Mouse (Mus musculus) MEL (cell line): ENCODE measurements around the gene Xkr8. TPM values are rescaled to one million over a fixed set of nuclear protein-coding genes. Genes with fewer than 3 reads are reported as not detected.
"Not testable (repeated sequence)": the region's sequence is repeated elsewhere in the genome, so short reads cannot be mapped to it uniquely, and the experiment has no call there.

Experiments
- DNase-seq: peaks from one replicate; pipeline ENCODE4 v3.0.0; 2011; ENCODE audit warnings: low read depth, low spot score
- H3K27ac ChIP-seq: 2 replicates; pipeline ENCODE4 v1.5.1; 2012; ENCODE audit warnings: low read depth, mild to moderate bottlenecking, control low read depth, low read length, moderate library complexity; ENCODE audit not compliant: control insufficient read depth
- H3K27me3 ChIP-seq, 2 experiments: fragments of 150-350 bp in 1 of 2; sonication (generic) in 1 of 2; 2 replicates each; pipeline ENCODE4 v1.6.1; 2012; ENCODE audit warnings: low read length in 2 of 2, mild to moderate bottlenecking in 2 of 2, improper control_type of control experiment in 1 of 2, moderate library complexity in 1 of 2; ENCODE audit not compliant: insufficient read depth in 2 of 2, control insufficient read depth in 1 of 2
- H3K36me3 ChIP-seq, 2 experiments: 2 replicates each; pipeline ENCODE4 v1.6.1; 2012 to 2014; ENCODE audit warnings: low read length in 2 of 2, improper control_type of control experiment in 1 of 2, inconsistent platforms in 1 of 2, mild to moderate bottlenecking in 1 of 2; ENCODE audit not compliant: insufficient read depth in 2 of 2, control insufficient read depth in 1 of 2
- H3K4me1 ChIP-seq, 2 experiments: fragments of 150-350 bp in 1 of 2; sonication (generic) in 1 of 2; 2 replicates each; pipeline ENCODE4 v1.6.1; 2012; ENCODE audit warnings: low read length in 2 of 2, improper control_type of control experiment in 1 of 2, mild to moderate bottlenecking in 1 of 2; ENCODE audit not compliant: insufficient read depth in 2 of 2, control insufficient read depth in 1 of 2
- H3K4me3 ChIP-seq, 2 experiments: fragments of 150-350 bp in 1 of 2; sonication (generic) in 1 of 2; 2 replicates each; pipeline ENCODE4 v1.5.1; 2012; ENCODE audit warnings: low read depth in 2 of 2, low read length in 2 of 2, mild to moderate bottlenecking in 2 of 2, moderate library complexity in 2 of 2, control low read depth in 1 of 2, improper control_type of control experiment in 1 of 2; ENCODE audit not compliant: control insufficient read depth in 1 of 2, insufficient read depth in 1 of 2
- H3K79me2 ChIP-seq: 2 replicates; pipeline ENCODE4 v1.6.1; 2012; ENCODE audit warnings: mild to moderate bottlenecking, low read length, moderate library complexity; ENCODE audit not compliant: control insufficient read depth, poor library complexity, insufficient read depth
- H3K9ac ChIP-seq: 2 replicates; pipeline ENCODE4 v1.6.1; 2012; ENCODE audit warnings: low read depth, mild to moderate bottlenecking, control low read depth, low read length, moderate library complexity; ENCODE audit not compliant: control insufficient read depth, poor library complexity, severe bottlenecking
- H3K9me3 ChIP-seq: fragments of 150-350 bp; sonication (generic); replicated peaks from 2 replicates; pipeline ENCODE4 v1.6.1; 2012; ENCODE audit warnings: mild to moderate bottlenecking, low read length, improper control_type of control experiment, moderate library complexity; ENCODE audit not compliant: insufficient read depth
- CHD1 ChIP-seq: IDR thresholded peaks from 2 replicates; pipeline ENCODE4 v1.6.1; 2012; ENCODE audit warnings: low read depth, mild to moderate bottlenecking, inconsistent platforms, low read length, improper control_type of control experiment
- CHD2 ChIP-seq: IDR thresholded peaks from 2 replicates; pipeline ENCODE4 v1.6.1; 2011; ENCODE audit warnings: low read length, improper control_type of control experiment
- CTCF ChIP-seq, 3 experiments: IDR thresholded peaks in 2 of 3; conservative IDR thresholded peaks in 1 of 3; 2 replicates each; pipeline ENCODE4 v1.5.1; 2011 to 2012; ENCODE audit warnings: low read length in 3 of 3, low read depth in 2 of 3, mild to moderate bottlenecking in 2 of 3, improper control_type of control experiment in 1 of 3, inconsistent platforms in 1 of 3, mixed read lengths in 1 of 3, moderate library complexity in 1 of 3; ENCODE audit not compliant: control insufficient read depth in 1 of 3, insufficient read depth in 1 of 3, poor library complexity in 1 of 3, severe bottlenecking in 1 of 3
- ELF1 ChIP-seq: IDR thresholded peaks from 2 replicates; pipeline ENCODE4 v1.6.1; 2014; ENCODE audit warnings: low read depth, mild to moderate bottlenecking, inconsistent platforms, low read length, improper control_type of control experiment, moderate library complexity
- GABPA ChIP-seq: IDR thresholded peaks from 2 replicates; pipeline ENCODE4 v1.6.1; 2012; ENCODE audit warnings: low read depth, mild to moderate bottlenecking, inconsistent platforms, low read length, improper control_type of control experiment, moderate library complexity
- HCFC1 ChIP-seq: IDR thresholded peaks from 2 replicates; pipeline ENCODE4 v1.6.1; 2012; ENCODE audit warnings: low read depth, mild to moderate bottlenecking, inconsistent platforms, low read length, improper control_type of control experiment, moderate library complexity
- MAFK ChIP-seq: IDR thresholded peaks from 2 replicates; pipeline ENCODE4 v1.6.1; 2011; ENCODE audit warnings: low read depth, mild to moderate bottlenecking, low read length, improper control_type of control experiment, borderline replicate concordance
- MEF2A ChIP-seq: IDR thresholded peaks from 2 replicates; pipeline ENCODE4 v1.6.1; 2014; ENCODE audit warnings: low read depth, mild to moderate bottlenecking, inconsistent platforms, low read length, improper control_type of control experiment; ENCODE audit not compliant: poor library complexity, insufficient replicate concordance, severe bottlenecking; ENCODE audit errors: extremely low read depth
- NRF1 ChIP-seq: IDR thresholded peaks from 2 replicates; pipeline ENCODE4 v1.6.1; 2014; ENCODE audit warnings: low read depth, mild to moderate bottlenecking, inconsistent platforms, low read length, improper control_type of control experiment, moderate library complexity; ENCODE audit not compliant: poor library complexity, insufficient read depth, severe bottlenecking
- RAD21 ChIP-seq: IDR thresholded peaks from 2 replicates; pipeline ENCODE4 v1.6.1; 2011; ENCODE audit warnings: mild to moderate bottlenecking, low read depth, low read length, improper control_type of control experiment
- SMC3 ChIP-seq: IDR thresholded peaks from 2 replicates; pipeline ENCODE4 v1.6.1; 2011; ENCODE audit warnings: low read depth, low read length, improper control_type of control experiment
- TBP ChIP-seq: IDR thresholded peaks from 2 replicates; pipeline ENCODE4 v1.8.0; 2011; ENCODE audit warnings: low read depth, low read length, improper control_type of control experiment
- ZKSCAN1 ChIP-seq: IDR thresholded peaks from 2 replicates; pipeline ENCODE4 v1.6.1; 2012; ENCODE audit warnings: low read depth, mild to moderate bottlenecking, inconsistent platforms, low read length, improper control_type of control experiment, moderate library complexity
- polyA plus RNA-seq, 2 experiments: library from polyadenylated mRNA; stranded (reverse) in 1 of 2; unstranded in 1 of 2; fragments of >175 nt in 1 of 2; fragments of >200 nt in 1 of 2; gene quantifications; 2 replicates each; pipeline versions ENCODE4 v1.2.1 to v1.2.4; 2012; ENCODE audit warnings: low replicate concordance in 2 of 2, low read depth in 1 of 2; ENCODE audit not compliant: insufficient read length in 2 of 2, insufficient read depth in 1 of 2, missing spikeins in 1 of 2
- total RNA-seq: library from RNA; depleted of rRNA; stranded (reverse); fragments of 300-350 nt; gene quantifications from 2 replicates; pipeline ENCODE4 v1.2.3, GENCODE M21; 2012

Gene Xkr8
- total and polyA plus RNA-seq, 3 experiments = 2.8 to 3.9 TPM; not detected in 1

DNA sequence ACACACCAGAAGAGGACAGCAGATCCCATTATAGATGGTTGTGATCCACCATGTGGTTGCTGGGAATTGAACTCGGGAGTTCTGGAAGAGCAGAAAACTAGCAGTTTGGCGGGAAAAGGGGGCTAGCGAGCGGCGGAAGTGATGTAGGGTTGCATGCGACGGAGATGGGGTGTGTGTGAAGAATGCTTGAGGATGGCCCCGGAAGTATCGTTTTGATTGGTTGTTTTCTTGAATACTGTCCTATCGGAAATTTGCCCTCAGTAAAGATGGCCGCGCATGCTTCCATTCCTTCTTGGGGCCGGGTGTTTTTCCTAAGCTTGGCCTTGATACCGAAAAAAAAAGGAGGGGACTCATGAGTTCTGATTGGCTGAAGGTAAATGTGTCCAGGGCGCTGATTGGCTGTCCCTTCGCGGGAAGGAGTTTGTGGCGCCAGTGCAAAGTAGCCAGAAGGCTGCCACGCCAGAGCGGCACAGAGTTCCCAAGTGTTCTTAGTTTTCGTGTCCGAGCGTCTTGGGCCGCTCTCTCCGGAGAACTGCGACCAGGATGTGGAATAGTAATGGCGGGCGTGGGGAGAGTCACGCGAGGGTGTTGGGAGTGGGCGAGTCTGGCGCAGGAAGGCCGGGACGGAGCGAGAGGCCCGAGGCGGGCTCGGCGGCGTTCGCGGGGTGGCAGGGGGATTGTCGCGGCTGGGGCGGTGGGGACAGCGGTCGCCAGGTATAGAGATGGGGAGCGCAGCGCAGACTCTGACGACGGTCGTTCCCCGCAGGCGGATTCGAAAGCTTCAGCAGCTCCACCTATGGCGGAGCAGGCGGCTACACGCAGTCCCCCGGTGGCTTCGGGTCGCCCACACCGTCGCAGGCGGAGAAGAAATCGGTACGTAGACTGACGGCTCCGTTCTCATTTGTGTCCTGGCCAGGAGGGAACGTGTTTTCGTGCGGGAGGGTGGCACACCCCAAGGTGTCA lies 35.8 kb upstream of the Xkr8 start, which contains the start of gene Rpa2 (continued):
- TF ChIP-seq HCFC1 (peak; percentile 97), CHD1 (no peak), CTCF (IDR thresholded peaks at IDR 0.05 in 2 of 3, conservative IDR thresholded peaks at IDR 0.05 in 1 of 3; ENCODE audit: control insufficient read depth in 1 of 3, insufficient read depth in 1 of 3, low read depth in 2 of 3, low read length in 3 of 3, poor library complexity in 1 of 3, severe bottlenecking in 1 of 3) (no peak), ELF1 (peak; percentile 94)
- TF ChIP-seq, all 39 proteins: peak for 16

DNA sequence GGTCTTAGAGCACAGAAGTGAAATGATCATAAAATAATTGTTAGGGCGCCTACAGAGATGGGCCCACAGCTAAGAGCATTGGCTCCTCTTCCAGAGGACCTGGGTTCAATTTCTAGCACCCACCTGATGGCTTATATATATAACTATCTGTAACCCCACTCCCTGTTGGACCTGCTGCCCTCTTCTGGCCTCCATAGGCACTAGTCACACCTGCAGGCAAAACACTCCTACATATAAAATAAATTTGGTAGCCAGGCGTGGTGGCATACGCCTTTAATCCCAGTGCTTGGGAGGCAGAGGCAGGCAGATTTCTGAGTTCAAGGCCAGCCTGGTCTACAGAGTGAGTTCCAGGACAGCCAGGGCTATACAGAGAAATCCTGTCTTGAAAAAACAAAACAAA lies 30.8 kb upstream of the Xkr8 start:
- not testable (repeated sequence) for H3K27ac ChIP-seq, H3K27me3 ChIP-seq, H3K9ac ChIP-seq, DNase-seq, H3K9me3 ChIP-seq, H3K4me1 ChIP-seq, H3K4me3 ChIP-seq, H3K36me3 ChIP-seq, H3K79me2 ChIP-seq
- peak in 2 of 3 experiments; percentile 34 to 49; a peak in 4 of 6 replicates for TF ChIP-seq CTCF (IDR thresholded peaks at IDR 0.05 in 2 of 3, conservative IDR thresholded peaks at IDR 0.05 in 1 of 3; ENCODE audit: control insufficient read depth in 1 of 3, insufficient read depth in 1 of 3, low read depth in 2 of 3, low read length in 3 of 3, poor library complexity in 1 of 3, severe bottlenecking in 1 of 3)
- TF ChIP-seq SMC3 = peak; percentile 35
- TF ChIP-seq RAD21 = peak; percentile 11; the same call in 1 of the 2 replicates
- TF ChIP-seq, all 39 proteins: peak for 3; not testable (repeated sequence) for 36

DNA sequence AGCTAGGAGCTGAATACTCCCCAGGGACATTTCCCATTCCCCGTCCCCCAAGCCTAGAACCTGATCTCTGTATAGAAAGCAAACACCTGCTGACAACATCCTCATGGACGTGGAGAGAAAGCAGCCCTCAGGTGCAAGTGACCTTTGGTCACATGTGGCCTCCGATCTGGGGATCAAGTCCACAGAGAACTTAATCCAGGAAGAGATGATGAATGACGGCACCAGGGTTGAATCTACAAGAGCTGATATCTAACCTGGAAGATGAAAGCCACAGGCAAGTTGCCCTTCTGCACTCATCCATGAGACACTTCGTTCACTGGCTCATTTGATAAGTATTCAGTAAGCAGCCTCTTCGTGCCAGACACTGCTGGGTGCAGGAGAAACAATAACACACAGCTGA lies 30.3 kb upstream of the Xkr8 start:
- Histone ChIP-seq H3K27ac (no peak overlapping the region), H3K4me1 (peaks cover 0 to 4% of the 10 kb centered on the region in 2 experiments; a peak in 1 of 4 replicates), H3K79me2 (no peaks in the 10 kb centered on the region), H3K9ac (no peak overlapping the region), H3K9me3 (no peaks in the 10 kb centered on the region), H3K4me3 (no peak overlapping the region), H3K27me3 (peaks cover 3 to 4% of the 10 kb centered on the region in 2 experiments), H3K36me3 (peaks cover 0 to 1% of the 10 kb centered on the region in 2 experiments; a peak in 2 of 4 replicates)
- DNase-seq = no peak
- TF ChIP-seq TBP (no peak), NRF1 (no peak), MEF2A (no peak), CHD1 (no peak), GABPA (no peak), CHD2 (no peak), ZKSCAN1 (no peak), MAFK (no peak)
